Mouse (Mus musculus): ENCODE measurements around the gene Nab2. TPM values are rescaled to one million over a fixed set of nuclear protein-coding genes. Genes with fewer than 3 reads are reported as not detected.

The Nab2 gene
- polyA plus RNA-seq, 1 experiment from 2014 or later: 9.2 TPM

DNA sequence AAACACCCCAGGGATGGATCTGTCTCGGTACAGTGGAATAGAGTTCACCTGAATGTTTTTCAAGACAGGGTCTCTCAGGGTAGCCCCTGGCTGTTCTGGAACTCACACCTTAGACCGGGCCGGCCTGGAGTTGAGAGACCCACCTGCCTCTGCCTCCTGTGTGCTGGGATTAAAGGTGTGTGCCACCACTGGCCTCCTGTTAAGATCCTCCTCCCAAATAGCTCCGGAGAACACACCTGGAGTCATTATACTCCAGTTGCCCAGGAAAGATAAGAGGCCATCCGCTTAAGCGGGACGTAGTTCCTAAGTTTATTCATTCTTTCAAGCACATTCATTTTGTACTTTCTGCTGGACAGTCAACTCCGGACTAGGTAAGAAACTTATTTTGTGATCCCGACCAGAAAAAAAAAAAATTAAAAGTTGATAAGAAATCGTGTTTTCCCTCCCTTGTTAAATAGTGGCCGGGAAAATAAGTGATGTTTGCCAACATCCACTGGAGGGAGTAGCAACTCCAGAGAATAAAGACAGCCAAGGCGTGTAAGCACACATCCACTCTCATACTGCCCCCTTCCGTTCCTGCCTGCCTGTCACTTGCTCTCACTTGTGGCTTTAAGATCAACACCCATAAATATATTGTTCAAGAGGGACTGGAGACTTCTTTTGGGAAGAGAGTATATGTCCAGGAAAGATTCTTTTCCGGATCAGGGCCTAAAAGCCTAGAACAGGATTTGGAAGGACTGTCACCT, 9.4 kb upstream of the Nab2 start:
- Histone ChIP-seq H3K9me3 (ENCODE audit: control insufficient read depth, low read depth, low read length) (no peaks in the 10 kb centered on the region), H3K27ac (ENCODE audit: low read length) (no peak overlapping the region; the same call in 1 of the 2 replicates), H3K27me3 (ENCODE audit: control insufficient read depth, insufficient read depth, low read length) (no peaks in the 10 kb centered on the region), H3K4me1 (ENCODE audit: control insufficient read depth, insufficient read depth, low read length) (no peaks in the 10 kb centered on the region; the same call in 1 of the 2 replicates), H3K9ac (replicated peaks; ENCODE audit: low read depth, low read length) (peak overlapping the region; percentile 47), H3K36me3 (ENCODE audit: control insufficient read depth, insufficient read depth, low read length) (no peaks in the 10 kb centered on the region), H3K4me3 (ENCODE audit: low read depth, low read length) (peak overlapping the region; percentile 80), H3K4me2 (replicated peaks; ENCODE audit: low read depth, low read length) (peak overlapping the region; percentile 98)
- ATAC-seq (ENCODE audit: insufficient number of reproducible peaks, insufficient read depth, low FRiP score, low read depth): no peak
- 8% methylated on average over 14 of the region's 14 CpGs for WGBS

DNA sequence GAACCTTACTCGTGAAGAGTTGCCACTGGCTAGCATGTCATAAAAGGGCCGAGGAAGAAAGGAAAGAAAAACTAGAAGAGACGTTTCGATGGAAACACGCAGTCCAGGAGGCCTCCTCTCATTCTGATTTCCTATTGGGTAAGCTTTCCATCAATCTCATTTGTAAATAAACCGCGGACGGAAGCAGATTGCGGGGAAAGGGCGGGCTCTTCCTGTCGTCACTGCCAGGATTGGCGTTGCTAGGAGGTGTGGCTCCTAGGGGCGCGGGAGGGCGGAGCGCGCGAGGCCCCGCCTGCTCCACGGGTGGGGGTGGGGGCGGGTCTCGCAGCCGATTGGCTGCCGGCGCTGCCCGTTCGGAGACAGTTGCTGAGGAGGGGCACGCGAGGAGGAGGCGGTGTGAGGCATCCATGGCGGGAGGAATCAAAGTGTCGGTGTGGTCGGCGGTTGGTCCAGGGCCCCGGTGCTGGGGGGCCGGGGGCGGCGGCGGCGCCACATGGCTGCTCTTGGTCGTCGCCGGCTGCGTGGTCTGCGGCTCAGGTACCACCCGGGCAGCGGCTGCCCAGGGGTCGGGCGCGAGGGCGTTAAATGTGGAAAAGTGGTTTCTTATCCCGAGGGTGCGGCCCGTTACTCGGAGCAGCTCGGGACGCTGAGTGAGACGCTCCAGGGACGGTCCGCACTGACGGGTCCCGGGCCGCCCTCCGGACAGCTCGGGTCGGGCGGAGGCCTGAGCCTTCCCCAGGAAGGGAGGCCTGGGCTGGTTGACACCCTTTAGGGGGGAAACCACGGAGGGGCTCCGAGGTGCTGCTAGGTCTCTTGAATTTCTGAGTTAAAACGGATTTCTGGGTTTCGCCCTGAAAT, 8.6 kb upstream of the Nab2 start:
- H3K27ac ChIP-seq (ENCODE audit: low read length): peak overlapping the region; percentile 64
- ATAC-seq (ENCODE audit: insufficient number of reproducible peaks, insufficient read depth, low FRiP score, low read depth): peak; percentile 96
- under 1% methylated on average over 66 of the region's 71 CpGs for WGBS
- no peaks in the 10 kb centered on the region for H3K9me3 ChIP-seq (ENCODE audit: control insufficient read depth, low read depth, low read length)
- no peaks in the 10 kb centered on the region for H3K27me3 ChIP-seq (ENCODE audit: control insufficient read depth, insufficient read depth, low read length)
- H3K36me3 ChIP-seq (ENCODE audit: control insufficient read depth, insufficient read depth, low read length): no peaks in the 10 kb centered on the region
- peak overlapping the region; percentile 80 for H3K4me3 ChIP-seq (ENCODE audit: low read depth, low read length)
- peak overlapping the region; percentile 47 for H3K9ac ChIP-seq (replicated peaks; ENCODE audit: low read depth, low read length)
- no peaks in the 10 kb centered on the region; the same call in 1 of the 2 replicates for H3K4me1 ChIP-seq (ENCODE audit: control insufficient read depth, insufficient read depth, low read length)
- peak overlapping the region; percentile 98 for H3K4me2 ChIP-seq (replicated peaks; ENCODE audit: low read depth, low read length)

DNA sequence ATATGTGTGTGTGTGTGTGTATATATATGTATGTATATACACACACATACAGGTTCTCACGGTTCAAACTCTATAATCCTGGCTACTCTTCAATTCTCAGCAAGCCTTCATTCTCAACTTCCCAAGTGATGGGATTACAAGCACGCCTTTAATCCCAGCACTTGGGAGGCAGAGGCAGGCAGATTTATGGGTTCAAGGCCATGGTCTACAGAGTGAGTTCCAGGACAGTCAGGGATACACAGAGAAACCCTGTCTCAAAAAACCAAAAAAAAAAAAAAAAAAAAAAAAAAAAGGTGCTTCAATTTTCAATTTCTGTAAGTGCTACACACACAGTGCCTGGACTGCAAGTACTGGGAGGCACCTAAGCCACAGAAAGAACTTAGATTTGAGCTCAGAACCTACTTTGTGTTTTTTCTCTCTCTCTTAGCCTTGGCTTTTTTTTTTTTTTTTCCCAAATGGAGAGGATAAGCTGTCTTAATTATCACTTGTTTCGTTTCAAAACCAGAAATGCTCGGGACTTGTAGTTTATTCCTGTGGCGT, 7.6 kb upstream of the Nab2 start:
- no peaks in the 10 kb centered on the region for H3K9me3 ChIP-seq (ENCODE audit: control insufficient read depth, low read depth, low read length)
- H3K27me3 ChIP-seq (ENCODE audit: control insufficient read depth, insufficient read depth, low read length): no peaks in the 10 kb centered on the region
- H3K36me3 ChIP-seq (ENCODE audit: control insufficient read depth, insufficient read depth, low read length): no peaks in the 10 kb centered on the region
- peak overlapping the region; percentile 16; the same call in 1 of the 2 replicates for H3K27ac ChIP-seq (ENCODE audit: low read length)
- peak overlapping the region; percentile 39 for H3K4me2 ChIP-seq (replicated peaks; ENCODE audit: low read depth, low read length)
- H3K4me1 ChIP-seq (ENCODE audit: control insufficient read depth, insufficient read depth, low read length): no peaks in the 10 kb centered on the region; the same call in 1 of the 2 replicates
- WGBS: 44% methylated on average over 5 of the region's 5 CpGs
- peak overlapping the region; percentile 80 for H3K4me3 ChIP-seq (ENCODE audit: low read depth, low read length)
- peak overlapping the region; percentile 31 for H3K9ac ChIP-seq (replicated peaks; ENCODE audit: low read depth, low read length)
- no peak for ATAC-seq (ENCODE audit: insufficient number of reproducible peaks, insufficient read depth, low FRiP score, low read depth)

DNA sequence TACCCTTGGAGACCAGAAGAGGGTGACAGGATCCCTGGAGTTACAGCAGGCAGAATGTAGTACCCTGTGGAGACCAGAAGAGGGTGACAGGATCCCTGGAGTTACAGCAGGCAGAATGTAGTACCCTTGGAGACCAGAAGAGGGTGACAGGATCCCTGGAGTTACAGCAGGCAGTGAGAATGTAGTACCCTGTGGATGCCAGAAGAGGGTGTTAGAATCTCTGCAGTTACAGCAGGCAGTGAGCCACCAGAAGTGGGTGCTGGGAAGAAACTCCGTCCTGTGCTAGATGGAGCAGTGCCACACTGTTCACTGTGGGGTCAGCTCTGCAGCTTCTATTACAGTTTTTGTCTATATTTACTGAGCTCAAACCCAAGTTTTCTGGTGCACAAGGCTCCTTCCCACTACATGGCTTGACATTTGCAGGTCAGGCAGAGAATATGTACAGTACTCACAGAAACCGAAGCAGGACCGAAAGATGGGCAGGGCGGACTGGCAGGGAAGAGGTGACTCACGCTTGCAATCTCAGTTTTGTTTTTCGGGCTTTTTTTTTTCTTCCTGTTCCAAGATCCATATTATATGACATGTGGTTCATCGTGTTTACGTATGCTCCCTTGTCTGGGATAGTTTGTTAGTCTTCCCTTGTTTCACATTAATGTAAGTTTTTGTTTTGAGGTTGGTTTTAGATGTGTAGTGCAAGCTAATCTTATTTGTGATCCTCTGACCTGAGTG, 6.6 kb upstream of the Nab2 start:
- WGBS: 86% methylated on average over 8 of the region's 8 CpGs
- no peaks in the 10 kb centered on the region for H3K36me3 ChIP-seq (ENCODE audit: control insufficient read depth, insufficient read depth, low read length)
- H3K4me2 ChIP-seq (replicated peaks; ENCODE audit: low read depth, low read length): no peak overlapping the region
- no peak overlapping the region for H3K27ac ChIP-seq (ENCODE audit: low read length)
- no peak overlapping the region for H3K4me3 ChIP-seq (ENCODE audit: low read depth, low read length)
- no peak overlapping the region for H3K9ac ChIP-seq (replicated peaks; ENCODE audit: low read depth, low read length)
- no peak for ATAC-seq (ENCODE audit: insufficient number of reproducible peaks, insufficient read depth, low FRiP score, low read depth)
- no peaks in the 10 kb centered on the region for H3K27me3 ChIP-seq (ENCODE audit: control insufficient read depth, insufficient read depth, low read length)
- no peaks in the 10 kb centered on the region for H3K9me3 ChIP-seq (ENCODE audit: control insufficient read depth, low read depth, low read length)
- H3K4me1 ChIP-seq (ENCODE audit: control insufficient read depth, insufficient read depth, low read length): no peaks in the 10 kb centered on the region; the same call in 1 of the 2 replicates

DNA sequence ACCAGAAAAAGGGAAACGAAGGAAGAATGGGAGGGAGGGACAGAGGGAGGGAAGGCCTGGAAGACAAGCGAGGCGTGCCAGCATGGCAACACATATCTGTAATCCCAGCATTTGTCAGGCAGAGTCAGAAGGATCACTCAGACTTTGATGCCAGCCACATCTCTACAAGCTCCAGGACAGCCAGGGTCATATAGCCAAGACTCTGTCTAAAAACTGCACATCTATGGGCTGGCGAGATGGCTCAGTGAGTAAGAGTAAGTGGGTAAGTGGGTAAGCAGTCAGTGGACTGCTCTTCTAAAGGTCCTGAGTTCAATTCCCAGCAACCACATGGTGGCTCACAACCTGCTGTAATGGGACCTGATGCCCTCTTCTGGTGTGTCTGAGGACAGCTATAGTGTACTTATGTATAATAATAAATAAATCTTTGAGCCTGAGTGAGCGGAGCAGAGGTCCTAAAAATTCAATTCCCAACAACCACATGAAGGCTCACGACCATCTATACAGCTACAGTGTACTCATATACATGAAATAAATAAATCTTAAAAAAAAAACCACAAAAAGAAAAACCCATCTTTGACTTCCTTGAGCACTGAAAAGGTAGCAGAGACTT, 5.8 kb upstream of the Nab2 start:
- Histone ChIP-seq H3K4me2 (replicated peaks; ENCODE audit: low read depth, low read length) (no peak overlapping the region), H3K27ac (ENCODE audit: low read length) (no peak overlapping the region), H3K9me3 (ENCODE audit: control insufficient read depth, low read depth, low read length) (no peaks in the 10 kb centered on the region), H3K4me1 (ENCODE audit: control insufficient read depth, insufficient read depth, low read length) (peaks cover under 1% of the 10 kb centered on the region), H3K9ac (replicated peaks; ENCODE audit: low read depth, low read length) (no peak overlapping the region), H3K27me3 (ENCODE audit: control insufficient read depth, insufficient read depth, low read length) (no peaks in the 10 kb centered on the region), H3K36me3 (ENCODE audit: control insufficient read depth, insufficient read depth, low read length) (no peaks in the 10 kb centered on the region), H3K4me3 (ENCODE audit: low read depth, low read length) (no peak overlapping the region)
- WGBS: 94% methylated on average over 6 of the region's 6 CpGs
- no peak for ATAC-seq (ENCODE audit: insufficient number of reproducible peaks, insufficient read depth, low FRiP score, low read depth)

DNA sequence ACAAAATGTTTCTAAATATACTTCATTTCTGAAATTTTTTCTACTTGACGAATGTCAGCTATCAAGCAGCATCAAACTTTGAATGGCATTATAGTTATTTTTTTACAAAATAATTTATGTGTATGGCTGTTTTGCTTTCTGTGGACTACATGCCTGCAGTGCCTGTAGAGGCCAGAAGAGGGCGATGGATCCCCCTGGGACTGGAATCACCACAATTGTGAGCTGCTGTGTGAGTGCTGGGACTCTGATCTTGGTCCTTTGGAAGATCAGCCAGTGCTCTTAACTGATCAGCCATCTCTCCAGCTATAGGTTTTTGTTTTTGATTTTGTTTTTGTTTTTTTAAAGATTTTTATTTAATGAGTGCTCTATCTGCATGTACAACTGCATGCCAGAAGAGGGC, 2.9 kb upstream of the Nab2 start:
- no peaks in the 10 kb centered on the region for H3K27me3 ChIP-seq (ENCODE audit: control insufficient read depth, insufficient read depth, low read length)
- ATAC-seq (ENCODE audit: insufficient number of reproducible peaks, insufficient read depth, low FRiP score, low read depth): no peak
- H3K9me3 ChIP-seq (ENCODE audit: control insufficient read depth, low read depth, low read length): no peaks in the 10 kb centered on the region
- peaks cover 12% of the 10 kb centered on the region for H3K4me1 ChIP-seq (ENCODE audit: control insufficient read depth, insufficient read depth, low read length)
- H3K27ac ChIP-seq (ENCODE audit: low read length): no peak overlapping the region
- H3K9ac ChIP-seq (replicated peaks; ENCODE audit: low read depth, low read length): no peak overlapping the region
- no peak overlapping the region for H3K4me2 ChIP-seq (replicated peaks; ENCODE audit: low read depth, low read length)
- 43% methylated on average over 2 of the region's 2 CpGs for WGBS
- no peak overlapping the region for H3K4me3 ChIP-seq (ENCODE audit: low read depth, low read length)
- H3K36me3 ChIP-seq (ENCODE audit: control insufficient read depth, insufficient read depth, low read length): no peaks in the 10 kb centered on the region

DNA sequence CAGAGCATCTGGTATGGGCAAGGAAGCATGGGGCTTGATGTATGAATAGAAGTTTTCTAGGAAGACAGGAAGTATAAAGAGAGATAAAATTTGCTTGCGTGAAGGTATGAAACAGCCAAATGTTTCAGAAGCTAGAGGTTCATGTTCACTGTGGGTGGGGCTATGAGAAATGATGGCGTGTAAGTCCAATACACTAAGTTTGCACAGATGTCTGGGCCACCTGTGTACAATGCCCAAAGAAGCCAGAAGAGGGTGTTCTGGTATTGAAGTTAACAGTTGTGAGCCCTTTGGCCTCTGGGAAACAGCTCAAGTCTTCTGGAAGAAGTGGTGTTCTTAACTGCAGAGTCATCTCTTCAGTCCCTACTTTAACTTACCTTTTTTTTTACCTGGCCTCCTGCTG, 1.8 kb upstream of the Nab2 start:
- Histone ChIP-seq H3K36me3 (ENCODE audit: control insufficient read depth, insufficient read depth, low read length) (no peaks in the 10 kb centered on the region), H3K9ac (replicated peaks; ENCODE audit: low read depth, low read length) (no peak overlapping the region), H3K4me1 (ENCODE audit: control insufficient read depth, insufficient read depth, low read length) (peaks cover 18% of the 10 kb centered on the region), H3K27ac (ENCODE audit: low read length) (peak overlapping the region; percentile 61; the same call in 1 of the 2 replicates), H3K27me3 (ENCODE audit: control insufficient read depth, insufficient read depth, low read length) (no peaks in the 10 kb centered on the region), H3K9me3 (ENCODE audit: control insufficient read depth, low read depth, low read length) (no peaks in the 10 kb centered on the region), H3K4me2 (replicated peaks; ENCODE audit: low read depth, low read length) (no peak overlapping the region), H3K4me3 (ENCODE audit: low read depth, low read length) (no peak overlapping the region)
- no peak for ATAC-seq (ENCODE audit: insufficient number of reproducible peaks, insufficient read depth, low FRiP score, low read depth)
- 85% methylated on average over 2 of the region's 2 CpGs for whole genome bisulfite sequencing

Data from stomach, embryonic 14.5 days (tissue).